25 mouse cellular contexts compared by ENCODE assay signal in genomic region chr12:65058203-65058602, GRCm38 (mm10).
"Had no signal": no experiment of that assay in that cellular context is flagged by ENCODE, and none has a peak within 500 bp of the region (broad histone marks: within the 10 kb centered on the region; RNA-seq: fewer than 3 reads in every experiment).

No protein-coding gene starts in this region.

- DNase-seq: gastrocnemius, postnatal 14 days; gastrocnemius, postnatal 36 days; heart, adult 18-20 months; heart, postnatal 14 days; heart, postnatal 36 days; kidney, adult 18-20 months; kidney, adult 8-10 months; kidney, postnatal 10 days; kidney, postnatal 36 days; layer of hippocampus, adult 9-11 months; layer of hippocampus, postnatal 36 days; left cerebral cortex, postnatal 4 days had no signal

- H3K4me1 ChIP-seq: heart, embryonic 13.5 days; heart, embryonic 15.5 days; hindbrain, embryonic 10.5 days; intestine, embryonic 15.5 days; limb, embryonic 13.5 days; limb, embryonic 15.5 days; liver, embryonic 12.5 days had no signal

- H3K27ac ChIP-seq: heart, embryonic 13.5 days; heart, embryonic 15.5 days; hindbrain, embryonic 10.5 days; hindbrain, embryonic 14.5 days; intestine, embryonic 15.5 days; limb, embryonic 13.5 days; limb, embryonic 15.5 days; liver, embryonic 12.5 days; liver, embryonic 14.5 days had no signal

- H3K9me3 ChIP-seq: heart, embryonic 13.5 days; heart, embryonic 15.5 days; hindbrain, embryonic 10.5 days; intestine, embryonic 15.5 days; limb, embryonic 13.5 days; limb, embryonic 15.5 days; liver, embryonic 12.5 days had no signal

- ATAC-seq: hindbrain, embryonic 16.5 days; inflammation-experienced regulatory T-cells, adult 6 months; intestine, embryonic 15.5 days; intestine, postnatal 0 days; liver, embryonic 12.5 days had no signal

- H3K4me3 ChIP-seq: heart, embryonic 13.5 days; heart, embryonic 15.5 days; hindbrain, embryonic 10.5 days; intestine, embryonic 15.5 days; limb, embryonic 13.5 days; limb, embryonic 15.5 days; liver, embryonic 12.5 days had no signal

- H3K27me3 ChIP-seq: heart, embryonic 13.5 days; heart, embryonic 15.5 days; intestine, embryonic 15.5 days; limb, embryonic 13.5 days; limb, embryonic 15.5 days; liver, embryonic 12.5 days had no signal

- H3K4me2 ChIP-seq: heart, embryonic 11.5 days; heart, embryonic 13.5 days; heart, embryonic 15.5 days; hindbrain, embryonic 14.5 days; intestine, embryonic 15.5 days; limb, embryonic 13.5 days; limb, embryonic 15.5 days; liver, embryonic 12.5 days had no signal

- H3K9ac ChIP-seq: heart, embryonic 13.5 days; heart, embryonic 15.5 days; hindbrain, embryonic 14.5 days; intestine, embryonic 15.5 days; limb, embryonic 13.5 days; limb, embryonic 15.5 days; liver, embryonic 12.5 days; liver, embryonic 14.5 days had no signal
